9 mouse cellular contexts compared by ENCODE assay signal in the genomic region with DNA sequence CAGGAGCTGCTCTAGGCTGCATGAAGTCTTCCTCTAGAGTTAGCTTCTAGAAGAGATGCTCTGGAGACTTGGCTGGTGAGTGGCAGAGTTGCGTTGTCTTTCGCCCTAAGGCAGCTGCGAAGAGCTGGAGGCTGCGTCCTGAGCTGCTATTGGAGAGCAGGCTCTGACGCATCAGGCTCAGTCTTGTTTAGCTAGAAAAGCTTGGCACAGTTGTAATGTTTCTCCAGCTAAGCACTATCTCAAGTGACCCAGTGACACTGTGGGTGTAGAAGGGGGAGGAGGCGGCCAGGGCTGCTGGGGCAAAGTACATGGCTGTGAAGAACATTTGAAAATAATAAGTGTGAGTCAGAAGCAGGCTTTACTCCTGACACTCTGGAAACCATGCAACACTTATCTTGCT. TPM values are rescaled to one million over a fixed set of nuclear protein-coding genes. Genes with fewer than 3 reads are reported as not detected.
DNase-seq lines count a peak whose midpoint lies in the region; ATAC-seq lines count a peak whose summit lies in the region.
"Had no signal": no experiment of that assay in that cellular context is flagged by ENCODE, and none has a peak within 500 bp of the region (broad histone marks: within the 10 kb centered on the region; RNA-seq: fewer than 3 reads in every experiment).

No protein-coding gene starts in this region.

- peaks cover 9% of the 10 kb centered on the region for H3K4me1 ChIP-seq in kidney, embryonic 15.5 days
- H3K4me1 ChIP-seq in midbrain, embryonic 15.5 days, result no peaks in the 10 kb centered on the region

- no peaks in the 10 kb centered on the region for H3K27me3 ChIP-seq in kidney, embryonic 15.5 days
- H3K27me3 ChIP-seq in midbrain, embryonic 15.5 days (replicated peaks), result no peaks in the 10 kb centered on the region

- DNase-seq in adrenal gland, adult 8-10 months, result peak; percentile 65
- peak; percentile 80 to 91 for DNase-seq in heart, adult 18-20 months
- DNase-seq in ovary, postnatal 14 days (ENCODE audit: low spot score), result peak; percentile 17
- DNase-seq in right cerebral cortex, adult 2 months (ENCODE audit: low spot score in 2 of 2), result no peak
- DNase-seq in natural killer cell, adult 2 months (ENCODE audit: low spot score in 2 of 2), result no peak
- no peak for DNase-seq in layer of hippocampus, adult 8-10 months (ENCODE audit: low spot score in 2 of 2)

- no peak overlapping the region for H3K9ac ChIP-seq in kidney, embryonic 15.5 days
- H3K9ac ChIP-seq in midbrain, embryonic 15.5 days, result no peak overlapping the region
- H3K9ac ChIP-seq: liver, embryonic 14.5 days had no signal

- H3K4me2 ChIP-seq in kidney, embryonic 15.5 days, result no peak overlapping the region
- H3K4me2 ChIP-seq in midbrain, embryonic 15.5 days, result no peak overlapping the region

- H3K27ac ChIP-seq in kidney, embryonic 15.5 days, result no peak overlapping the region
- H3K27ac ChIP-seq in midbrain, embryonic 15.5 days, result no peak overlapping the region
- H3K27ac ChIP-seq: liver, embryonic 14.5 days had no signal

- H3K9me3 ChIP-seq in kidney, embryonic 15.5 days (replicated peaks), result no peaks in the 10 kb centered on the region
- H3K9me3 ChIP-seq in midbrain, embryonic 15.5 days, result no peaks in the 10 kb centered on the region

- ATAC-seq in kidney, embryonic 15.5 days (replicated peaks; ENCODE audit: low FRiP score), result peak; percentile 41; the same call in 1 of the 2 replicates
- no peak for ATAC-seq in midbrain, embryonic 15.5 days (replicated peaks)

- 70% methylated on average over 6 of the region's 6 CpGs for WGBS in kidney, embryonic 15.5 days
- 88% methylated on average over 6 of the region's 6 CpGs for WGBS in midbrain, embryonic 15.5 days

- H3K36me3 ChIP-seq in kidney, embryonic 15.5 days, result no peaks in the 10 kb centered on the region
- no peaks in the 10 kb centered on the region for H3K36me3 ChIP-seq in midbrain, embryonic 15.5 days (replicated peaks)

- H3K4me3 ChIP-seq in kidney, embryonic 15.5 days (replicated peaks), result no peak overlapping the region
- H3K4me3 ChIP-seq in midbrain, embryonic 15.5 days, result no peak overlapping the region

RNA-seq across cellular contexts. Expression of gene Egfr, which starts 48.5 kb away (rescaled TPM):
- 10 to 100 TPM in 1 of 4 experiments, 1 to 10 TPM in 3; 7.5 to 11.6 (median 9.4) TPM for total RNA-seq in adrenal gland, adult 8-10 months (2022)
- total RNA-seq in heart, adult 18-20 months (2021), result 1 to 10 TPM; 7.8 to 8.2 TPM
- 5.6 and 7.7 TPM in 2 replicates for polyA plus RNA-seq in kidney, embryonic 15.5 days (2015; fragmentation: Nextera tagmentation; extraction: Ambion mirVana)
- 4.3 and 5.7 TPM in 2 replicates for polyA plus RNA-seq in midbrain, embryonic 15.5 days (2015; fragmentation: Nextera tagmentation; extraction: Ambion mirVana)
- 10 to 100 TPM; 11.1 to 15.6 (median 14.5) TPM for total RNA-seq in layer of hippocampus, adult 8-10 months (2022)

Comparison
In these comparisons a context has a peak if more than half of its experiments do, and no peak if none do; other contexts are left out.
1. DNase-seq: peak in adrenal gland, adult 8-10 months (single experiment), heart, adult 18-20 months (2 of 2) and ovary, postnatal 14 days (single experiment); none in right cerebral cortex, adult 2 months (0 of 2), natural killer cell, adult 2 months (0 of 2) and layer of hippocampus, adult 8-10 months (0 of 2).